Mouse (Mus musculus) heart, embryonic 13.5 days (tissue): ENCODE data around the gene Tha1. TPM values are rescaled to one million over a fixed set of nuclear protein-coding genes. Genes with fewer than 3 reads are reported as not detected.
"Not testable (repeated sequence)": the region's sequence is repeated elsewhere in the genome, so short reads cannot be mapped to it uniquely, and the experiment has no call there.

Experiments
- ATAC-seq: fragments of 200-750 bp; cut with Nextera tagmentation; 2 replicates; pipeline ENCODE4 v1.8.0; 2017; ENCODE audit warnings: moderate TSS enrichment; ENCODE audit not compliant: insufficient number of reproducible peaks, low FRiP score, low TSS enrichment; ENCODE audit errors: extremely low read depth
- H3K27ac ChIP-seq: fragments of 300-500 bp; sonication (generic); replicated peaks from 2 replicates; pipeline ENCODE4 v1.5.1; 2015; ENCODE audit warnings: moderate library complexity, mild to moderate bottlenecking, inconsistent platforms
- H3K27me3 ChIP-seq: fragments of 300-500 bp; sonication (generic); replicated peaks from 2 replicates; pipeline ENCODE4 v1.6.1; 2015; ENCODE audit warnings: mild to moderate bottlenecking, inconsistent platforms
- H3K36me3 ChIP-seq: fragments of 300-500 bp; sonication (generic); 2 replicates; pipeline ENCODE4 v1.6.1; 2015; ENCODE audit warnings: mild to moderate bottlenecking, inconsistent platforms
- H3K4me1 ChIP-seq: fragments of 300-500 bp; sonication (generic); 2 replicates; pipeline ENCODE4 v1.6.1; 2015; ENCODE audit warnings: inconsistent platforms
- H3K4me2 ChIP-seq: fragments of 300-500 bp; sonication (generic); 2 replicates; pipeline ENCODE4 v1.6.1; 2015; ENCODE audit warnings: inconsistent platforms, mild to moderate bottlenecking, moderate library complexity
- H3K4me3 ChIP-seq: fragments of 300-500 bp; sonication (generic); 2 replicates; pipeline ENCODE4 v1.5.1; 2015; ENCODE audit warnings: moderate library complexity, mild to moderate bottlenecking, inconsistent platforms
- H3K9ac ChIP-seq: fragments of 300-500 bp; sonication (generic); 2 replicates; pipeline ENCODE4 v1.6.1; 2015; ENCODE audit warnings: inconsistent platforms, mild to moderate bottlenecking, moderate library complexity
- H3K9me3 ChIP-seq: fragments of 300-500 bp; sonication (generic); 2 replicates; pipeline ENCODE4 v1.6.1; 2016; ENCODE audit warnings: inconsistent platforms
- WGBS: fragments of 180-500 bp; shearing (Covaris S2); methylation state at CpG from one replicate; pipeline ENCODE4 v1.1.7; 2015; ENCODE audit warnings: mixed read lengths; 5-methylcytosine and 5-hydroxymethylcytosine counted together
- polyA plus RNA-seq: library from polyadenylated mRNA; unstranded; fragments of >200 nt; fragmentation: Nextera tagmentation; extraction: Ambion mirVana; gene quantifications from 2 replicates; pipeline ENCODE4 v1.2.1, GENCODE M21; 2015

Gene Tha1
- polyA plus RNA-seq, 1 experiment from 2014 or later: 4.6 TPM

- ATAC-seq: no peak
- WGBS: 76% methylated on average over 7 of the region's 7 CpGs
- Histone ChIP-seq H3K27me3 (no peaks in the 10 kb centered on the region), H3K4me2 (peak overlapping the region; percentile 87), H3K9me3 (no peaks in the 10 kb centered on the region), H3K9ac (peak overlapping the region; percentile 90), H3K36me3 (peaks cover 23% of the 10 kb centered on the region), H3K4me3 (peak overlapping the region; percentile 68), H3K27ac (peak overlapping the region; percentile 96), H3K4me1 (peaks cover 32% of the 10 kb centered on the region)
These were observed 25.6 kb downstream of the Tha1 start for GRCm38 (mm10) chr11:117847593-117848215.

DNA sequence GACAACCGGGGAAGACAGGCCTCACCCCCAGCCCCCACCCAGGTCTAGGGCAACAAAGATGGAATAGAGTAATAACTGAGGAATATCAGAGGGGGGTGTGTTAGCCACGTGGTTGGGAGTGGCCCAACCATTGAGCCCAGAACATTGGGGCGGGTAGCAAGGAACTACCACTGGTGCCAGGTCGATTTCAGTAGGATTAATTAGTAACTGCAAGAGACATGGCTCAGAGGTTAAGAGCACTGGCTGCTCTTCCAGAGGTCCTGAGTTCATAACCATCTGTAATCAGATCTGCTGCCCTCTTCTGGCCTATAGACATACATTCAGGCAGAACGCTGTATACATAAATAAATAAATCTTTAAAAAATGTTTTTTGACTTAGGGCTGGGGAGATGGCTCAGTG is 26.6 kb downstream of the Tha1 start:
- Histone ChIP-seq H3K4me2 (no peak overlapping the region), H3K4me1 (peaks cover 32% of the 10 kb centered on the region), H3K9me3 (no peaks in the 10 kb centered on the region), H3K4me3 (no peak overlapping the region), H3K9ac (no peak overlapping the region), H3K27ac (no peak overlapping the region), H3K36me3 (peaks cover 12% of the 10 kb centered on the region), H3K27me3 (no peaks in the 10 kb centered on the region)
- WGBS: 55% methylated on average over 5 of the region's 5 CpGs
- ATAC-seq: no peak

GRCm38 (mm10) chr11:117845651-117846050 is 27.6 kb downstream of the Tha1 start:
- H3K4me3 ChIP-seq: no peak overlapping the region
- H3K4me2 ChIP-seq: no peak overlapping the region
- ATAC-seq: no peak
- 0 out of 2 replicates have a peak, but pooled peaks cover 4% of the 10 kb centered on the region for H3K36me3 ChIP-seq
- WGBS: 75% methylated on average over 2 of the region's 2 CpGs
- H3K9ac ChIP-seq: no peak overlapping the region
- no peaks in the 10 kb centered on the region for H3K9me3 ChIP-seq
- H3K27ac ChIP-seq: no peak overlapping the region
- no peaks in the 10 kb centered on the region for H3K27me3 ChIP-seq
- peaks cover 32% of the 10 kb centered on the region for H3K4me1 ChIP-seq

DNA sequence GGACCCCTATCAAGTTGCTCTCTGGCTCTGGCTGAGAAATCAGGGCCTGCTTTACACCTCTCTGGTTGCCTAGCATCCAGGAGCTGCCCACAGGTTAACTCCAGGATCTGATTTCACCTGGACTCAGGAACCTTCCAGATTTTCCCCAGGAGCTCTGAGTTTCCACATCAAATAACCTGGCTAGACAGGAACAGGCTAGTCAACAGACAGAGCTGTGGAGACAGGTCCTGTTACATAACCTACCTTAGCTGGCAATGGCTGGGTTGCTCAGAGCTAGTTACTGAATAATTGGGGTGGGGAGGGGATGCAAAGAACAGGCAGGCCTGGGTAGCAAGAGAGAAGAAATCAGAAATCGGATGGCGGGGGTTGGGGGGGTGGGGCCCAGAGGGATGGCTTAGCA is 28.3 kb downstream of the Tha1 start:
- Histone ChIP-seq H3K27ac (no peak overlapping the region), H3K9ac (no peak overlapping the region), H3K4me3 (no peak overlapping the region), H3K4me2 (no peak overlapping the region), H3K36me3 (no peaks in the 10 kb centered on the region), H3K9me3 (no peaks in the 10 kb centered on the region), H3K4me1 (peaks cover 30% of the 10 kb centered on the region), H3K27me3 (no peaks in the 10 kb centered on the region)
- 58% methylated on average over 2 of the region's 2 CpGs for WGBS
- no peak for ATAC-seq

DNA sequence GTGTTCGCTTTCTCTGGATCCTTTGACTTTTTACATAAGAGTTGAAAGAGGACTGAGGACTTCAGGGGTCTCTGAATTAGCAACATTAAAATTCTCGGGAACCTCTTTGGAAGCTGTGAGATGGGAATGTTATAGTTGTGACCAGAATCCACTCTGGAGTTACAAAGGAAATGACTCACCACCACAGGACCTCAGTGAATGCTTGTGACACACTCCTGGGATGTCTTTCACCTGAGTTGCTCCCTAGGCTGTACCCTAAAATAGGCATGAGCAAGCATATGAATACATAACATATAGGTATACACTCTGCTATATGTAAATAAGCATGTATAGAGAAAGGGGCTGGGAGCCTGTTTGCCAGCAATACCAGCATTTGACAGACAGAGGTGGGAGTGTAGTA is 29.8 kb downstream of the Tha1 start:
- H3K4me3 ChIP-seq: no peak overlapping the region
- H3K9ac ChIP-seq: no peak overlapping the region
- H3K4me2 ChIP-seq: no peak overlapping the region
- H3K27me3 ChIP-seq: no peaks in the 10 kb centered on the region
- 71% methylated on average over 2 of the region's 2 CpGs for WGBS
- ATAC-seq: no peak
- H3K9me3 ChIP-seq: no peaks in the 10 kb centered on the region
- H3K36me3 ChIP-seq: no peaks in the 10 kb centered on the region
- no peak overlapping the region for H3K27ac ChIP-seq
- peaks cover 33% of the 10 kb centered on the region for H3K4me1 ChIP-seq

GRCm38 (mm10) chr11:117840910-117841309 is 32.4 kb downstream of the Tha1 start:
- no peaks in the 10 kb centered on the region for H3K36me3 ChIP-seq
- H3K4me3 ChIP-seq: no peak overlapping the region
- H3K27me3 ChIP-seq: no peaks in the 10 kb centered on the region
- H3K9ac ChIP-seq: 0 out of 2 replicates have a peak overlapping the region, but pooled peaks have one; percentile 0
- peaks cover 30% of the 10 kb centered on the region for H3K4me1 ChIP-seq
- H3K9me3 ChIP-seq: no peaks in the 10 kb centered on the region
- H3K4me2 ChIP-seq: no peak overlapping the region
- no peak for ATAC-seq
- WGBS: 50% methylated on average over 1 of the region's 1 CpGs
- H3K27ac ChIP-seq: peak overlapping the region; percentile 53

- ATAC-seq: no peak
- H3K36me3 ChIP-seq: no peaks in the 10 kb centered on the region
- H3K27me3 ChIP-seq: no peaks in the 10 kb centered on the region
- WGBS: 63% methylated on average over 1 of the region's 1 CpGs
- H3K27ac ChIP-seq: peak overlapping the region; percentile 54
- H3K9me3 ChIP-seq: no peaks in the 10 kb centered on the region
- H3K4me3 ChIP-seq: no peak overlapping the region
- H3K9ac ChIP-seq: no peak overlapping the region
- H3K4me2 ChIP-seq: no peak overlapping the region
- H3K4me1 ChIP-seq: peaks cover 30% of the 10 kb centered on the region
These were observed 34.3 kb downstream of the Tha1 start for GRCm38 (mm10) chr11:117839021-117839420.

GRCm38 (mm10) chr11:117838572-117838971 is 34.7 kb downstream of the Tha1 start:
- H3K9ac ChIP-seq: no peak overlapping the region
- no peaks in the 10 kb centered on the region for H3K27me3 ChIP-seq
- H3K27ac ChIP-seq: peak overlapping the region; percentile 54
- no peaks in the 10 kb centered on the region for H3K36me3 ChIP-seq
- H3K4me3 ChIP-seq: no peak overlapping the region
- no peaks in the 10 kb centered on the region for H3K9me3 ChIP-seq
- no peak for ATAC-seq
- WGBS: 60% methylated on average over 2 of the region's 2 CpGs
- H3K4me1 ChIP-seq: peaks cover 30% of the 10 kb centered on the region
- no peak overlapping the region for H3K4me2 ChIP-seq

- ATAC-seq: no peak
- WGBS: 23% methylated on average over 13 of the region's 13 CpGs
- Histone ChIP-seq H3K4me1 (peaks cover 39% of the 10 kb centered on the region), H3K36me3 (peaks cover 4% of the 10 kb centered on the region; the same call in 1 of the 2 replicates), H3K9me3 (no peaks in the 10 kb centered on the region), H3K27me3 (no peaks in the 10 kb centered on the region), H3K9ac (peak overlapping the region; percentile 37), H3K27ac (no peak overlapping the region), H3K4me2 (peak overlapping the region; percentile 60), H3K4me3 (peak overlapping the region; percentile 33)
These were observed 37.0 kb downstream of the Tha1 start for GRCm38 (mm10) chr11:117836306-117836705.

- 86% methylated on average over 8 of the region's 8 CpGs for WGBS
- no peak overlapping the region for H3K4me3 ChIP-seq
- no peak overlapping the region for H3K4me2 ChIP-seq
- H3K27ac ChIP-seq: no peak overlapping the region
- no peak overlapping the region for H3K9ac ChIP-seq
- H3K27me3 ChIP-seq: no peaks in the 10 kb centered on the region
- H3K4me1 ChIP-seq: peaks cover 45% of the 10 kb centered on the region
- peaks cover 4% of the 10 kb centered on the region; the same call in 1 of the 2 replicates for H3K36me3 ChIP-seq
- H3K9me3 ChIP-seq: no peaks in the 10 kb centered on the region
- no peak for ATAC-seq
These were observed 39.2 kb downstream of the Tha1 start for GRCm38 (mm10) chr11:117834086-117834485.

DNA sequence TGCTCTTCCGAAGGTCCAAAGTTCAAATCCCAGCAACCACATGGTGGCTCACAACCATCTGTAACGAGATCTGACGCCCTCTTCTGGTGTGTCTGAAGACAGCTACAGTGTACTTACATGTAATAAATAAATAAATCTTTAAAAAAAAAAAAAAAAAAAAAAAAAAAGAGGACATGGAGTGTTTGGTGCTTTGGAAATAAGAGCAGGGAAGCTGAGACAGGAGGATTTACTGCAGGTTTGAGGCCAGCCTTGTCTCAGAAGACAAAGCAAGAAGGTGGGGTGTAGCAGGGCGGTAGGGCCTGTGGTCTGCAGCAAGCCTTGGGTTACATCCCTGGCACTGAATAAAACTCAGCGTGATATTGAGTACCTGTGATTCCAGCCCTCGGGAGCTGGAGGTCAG is 39.8 kb downstream of the Tha1 start:
- 92% methylated on average over 4 of the region's 6 CpGs for WGBS
- H3K4me2 ChIP-seq, ATAC-seq, H3K36me3 ChIP-seq, H3K27me3 ChIP-seq, H3K27ac ChIP-seq, H3K9ac ChIP-seq, H3K4me3 ChIP-seq, H3K9me3 ChIP-seq: not testable (repeated sequence)
- H3K4me1 ChIP-seq: peaks cover 45% of the 10 kb centered on the region
